Mouse (Mus musculus) liver, embryonic 16.5 days (tissue): ENCODE data around the gene Msl2. TPM values are rescaled to one million over a fixed set of nuclear protein-coding genes. Genes with fewer than 3 reads are reported as not detected.

Experiments
- ATAC-seq: fragments of 200-750 bp; cut with Nextera tagmentation; 2 replicates; pipeline ENCODE4 v1.8.0; 2017; ENCODE audit warnings: low read depth, mild to moderate bottlenecking, moderate number of reproducible peaks, moderate library complexity
- H3K27ac ChIP-seq: fragments of 300-500 bp; sonication (generic); 2 replicates; pipeline ENCODE4 v1.5.1; 2014; ENCODE audit warnings: mild to moderate bottlenecking, low read length
- H3K27me3 ChIP-seq: fragments of 300-500 bp; sonication (generic); 2 replicates; pipeline ENCODE4 v1.6.1; 2014; ENCODE audit warnings: low read depth, low read length, mixed read lengths; ENCODE audit not compliant: control insufficient read depth, insufficient read depth
- H3K36me3 ChIP-seq: fragments of 300-500 bp; sonication (generic); 2 replicates; pipeline ENCODE4 v1.6.1; 2014; ENCODE audit warnings: mild to moderate bottlenecking; ENCODE audit not compliant: control insufficient read depth, insufficient read depth
- H3K4me1 ChIP-seq: fragments of 300-500 bp; sonication (generic); 2 replicates; pipeline ENCODE4 v1.6.1; 2014; ENCODE audit warnings: low read depth, low read length, mixed read lengths; ENCODE audit not compliant: control insufficient read depth
- H3K4me2 ChIP-seq: fragments of 300-500 bp; sonication (generic); 2 replicates; pipeline ENCODE4 v1.6.1; 2014; ENCODE audit warnings: low read depth, low read length, mixed read lengths
- H3K4me3 ChIP-seq: fragments of 300-500 bp; sonication (generic); 2 replicates; pipeline ENCODE4 v1.5.1; 2014; ENCODE audit warnings: low read depth, mild to moderate bottlenecking, low read length
- H3K9ac ChIP-seq: fragments of 300-500 bp; sonication (generic); 2 replicates; pipeline ENCODE4 v1.6.1; 2014; ENCODE audit warnings: low read depth, low read length
- H3K9me3 ChIP-seq: fragments of 300-500 bp; sonication (generic); replicated peaks from 2 replicates; pipeline ENCODE4 v1.6.1; 2016; ENCODE audit warnings: low read length; ENCODE audit not compliant: control insufficient read depth
- WGBS: fragments of 180-500 bp; shearing (Covaris S2); extraction: QIAGEN DNeasy Blood & Tissue Kit; methylation state at CpG from one replicate; pipeline ENCODE4 v1.1.7; 2014; ENCODE audit not compliant: insufficient replicate concordance; 5-methylcytosine and 5-hydroxymethylcytosine counted together
- polyA plus RNA-seq: library from polyadenylated mRNA; unstranded; fragments of >200 nt; fragmentation: Nextera tagmentation; extraction: Ambion mirVana; gene quantifications from 2 replicates; pipeline ENCODE4 v1.2.1, GENCODE M21; 2015

Msl2 gene
- polyA plus RNA-seq, 1 experiment from 2014 or later = 1.6 TPM

GRCm38 (mm10) chr9:101045710-101046338, 28.1 kb upstream of the Msl2 start:
- Histone ChIP-seq H3K9me3 (no peaks in the 10 kb centered on the region), H3K4me1 (no peaks in the 10 kb centered on the region; the same call in none of the 2 replicates), H3K27me3 (no peaks in the 10 kb centered on the region), H3K36me3 (no peaks in the 10 kb centered on the region), H3K27ac (no peak overlapping the region), H3K4me2 (peak overlapping the region; percentile 8; the same call in 1 of the 2 replicates), H3K9ac (no peak overlapping the region), H3K4me3 (no peak overlapping the region)
- no peak for ATAC-seq
- 28% methylated on average over 15 of the region's 15 CpGs for WGBS

- no peaks in the 10 kb centered on the region for H3K4me1 ChIP-seq
- H3K27me3 ChIP-seq = no peaks in the 10 kb centered on the region
- H3K27ac ChIP-seq = no peak overlapping the region
- no peaks in the 10 kb centered on the region for H3K36me3 ChIP-seq
- H3K9ac ChIP-seq = no peak overlapping the region
- H3K4me2 ChIP-seq = no peak overlapping the region
- 78% methylated on average over 3 of the region's 3 CpGs for WGBS
- no peak for ATAC-seq
- no peak overlapping the region for H3K4me3 ChIP-seq
- H3K9me3 ChIP-seq = no peaks in the 10 kb centered on the region
These were observed 21.9 kb upstream of the Msl2 start for GRCm38 (mm10) chr9:101052007-101052406.

DNA sequence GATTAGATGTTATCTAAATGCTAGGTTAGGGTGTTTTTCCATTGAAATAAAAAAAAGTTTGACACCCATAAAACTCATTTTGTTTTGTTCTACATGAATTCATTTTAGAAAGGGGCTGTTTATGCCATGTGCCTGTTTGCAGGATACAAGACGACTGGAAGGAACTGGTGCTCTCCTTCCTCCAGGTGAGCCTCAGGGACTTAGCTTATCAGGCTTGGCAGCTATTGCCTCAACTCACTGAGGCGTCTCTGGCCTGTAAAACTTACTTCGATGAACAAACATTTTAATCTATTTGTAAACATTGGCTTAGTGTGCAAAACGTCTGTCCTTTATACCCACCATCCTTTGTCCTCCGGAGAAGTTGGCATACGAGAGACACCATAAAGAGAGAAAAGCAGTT, 21.2 kb upstream of the Msl2 start:
- Histone ChIP-seq H3K9ac (no peak overlapping the region), H3K27ac (no peak overlapping the region), H3K36me3 (no peaks in the 10 kb centered on the region), H3K4me3 (no peak overlapping the region), H3K4me2 (no peak overlapping the region), H3K27me3 (no peaks in the 10 kb centered on the region), H3K9me3 (no peaks in the 10 kb centered on the region), H3K4me1 (no peaks in the 10 kb centered on the region)
- ATAC-seq = no peak
- WGBS = 43% methylated on average over 6 of the region's 6 CpGs

- 71% methylated on average over 14 of the region's 14 CpGs for whole genome bisulfite sequencing
- no peak overlapping the region for H3K4me2 ChIP-seq
These were observed 20.6 kb upstream of the Msl2 start for GRCm38 (mm10) chr9:101053279-101053678.

GRCm38 (mm10) chr9:101057156-101057555, 16.7 kb upstream of the Msl2 start:
- Histone ChIP-seq H3K36me3 (no peaks in the 10 kb centered on the region), H3K27ac (no peak overlapping the region), H3K4me1 (no peaks in the 10 kb centered on the region), H3K4me2 (no peak overlapping the region), H3K27me3 (no peaks in the 10 kb centered on the region), H3K9ac (no peak overlapping the region), H3K9me3 (no peaks in the 10 kb centered on the region), H3K4me3 (no peak overlapping the region)
- no peak for ATAC-seq
- WGBS = 82% methylated on average over 4 of the region's 4 CpGs

More at GRCm38 (mm10) chr9:101053279-101053678, 20.6 kb upstream of the Msl2 start:
- H3K36me3 ChIP-seq = no peaks in the 10 kb centered on the region
- H3K9ac ChIP-seq = no peak overlapping the region
- no peaks in the 10 kb centered on the region for H3K9me3 ChIP-seq
- no peak for ATAC-seq
- H3K27ac ChIP-seq = no peak overlapping the region
- H3K4me3 ChIP-seq = no peak overlapping the region
- no peaks in the 10 kb centered on the region for H3K4me1 ChIP-seq
- H3K27me3 ChIP-seq = no peaks in the 10 kb centered on the region

DNA sequence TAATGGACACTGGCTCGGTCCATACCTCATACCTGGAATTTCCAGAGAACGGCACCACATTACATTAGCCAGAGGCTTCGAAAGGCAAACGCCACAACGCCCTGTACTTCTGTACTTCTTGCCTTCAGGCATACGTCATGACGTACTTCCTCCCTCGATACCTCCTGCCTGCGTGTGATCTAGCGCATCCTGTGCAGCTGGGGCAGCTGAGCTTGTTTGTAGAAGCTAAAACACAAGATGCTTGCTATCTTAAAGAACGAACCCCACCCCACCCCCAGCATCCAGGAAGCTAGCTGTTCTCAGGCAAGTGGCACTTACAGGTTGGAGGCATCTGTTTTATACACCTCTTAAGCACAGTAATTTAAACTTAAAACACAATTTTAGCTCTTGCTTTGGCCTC, 12.9 kb upstream of the Msl2 start:
- ATAC-seq = no peak
- Histone ChIP-seq H3K9me3 (no peaks in the 10 kb centered on the region), H3K27ac (no peak overlapping the region), H3K27me3 (no peaks in the 10 kb centered on the region), H3K36me3 (no peaks in the 10 kb centered on the region), H3K9ac (no peak overlapping the region), H3K4me3 (no peak overlapping the region), H3K4me1 (no peaks in the 10 kb centered on the region), H3K4me2 (no peak overlapping the region)
- 43% methylated on average over 11 of the region's 11 CpGs for WGBS

DNA sequence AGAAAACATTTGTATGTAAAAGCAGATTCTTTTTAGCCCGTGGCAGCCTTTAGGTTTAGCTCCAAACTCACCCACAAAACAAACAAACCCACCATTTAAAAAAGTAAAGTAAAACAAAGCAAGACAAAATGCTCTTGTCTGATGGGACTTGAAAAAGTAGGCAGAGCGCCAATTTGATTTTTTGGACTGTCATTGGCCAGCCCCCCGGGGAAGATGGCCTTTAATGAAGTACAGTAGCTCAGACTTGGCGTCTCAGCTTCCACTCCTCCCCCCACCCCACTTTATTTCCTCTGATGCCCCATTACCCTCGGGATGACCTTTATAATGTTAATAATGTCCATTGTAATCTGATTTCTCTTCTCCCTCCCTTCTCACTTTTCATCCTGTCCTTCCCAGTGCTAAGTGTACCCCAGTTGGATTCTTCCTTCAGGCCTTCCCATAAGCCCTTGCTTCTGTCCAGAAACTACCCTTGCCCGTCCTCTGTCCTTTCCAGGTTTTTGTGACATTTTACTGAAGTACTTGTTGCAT, 11.6 kb upstream of the Msl2 start:
- Histone ChIP-seq H3K36me3 (no peaks in the 10 kb centered on the region), H3K9ac (no peak overlapping the region), H3K27ac (no peak overlapping the region), H3K4me2 (no peak overlapping the region), H3K9me3 (no peaks in the 10 kb centered on the region), H3K4me3 (no peak overlapping the region), H3K27me3 (no peaks in the 10 kb centered on the region), H3K4me1 (no peaks in the 10 kb centered on the region)
- ATAC-seq = no peak
- 68% methylated on average over 6 of the region's 6 CpGs for WGBS

DNA sequence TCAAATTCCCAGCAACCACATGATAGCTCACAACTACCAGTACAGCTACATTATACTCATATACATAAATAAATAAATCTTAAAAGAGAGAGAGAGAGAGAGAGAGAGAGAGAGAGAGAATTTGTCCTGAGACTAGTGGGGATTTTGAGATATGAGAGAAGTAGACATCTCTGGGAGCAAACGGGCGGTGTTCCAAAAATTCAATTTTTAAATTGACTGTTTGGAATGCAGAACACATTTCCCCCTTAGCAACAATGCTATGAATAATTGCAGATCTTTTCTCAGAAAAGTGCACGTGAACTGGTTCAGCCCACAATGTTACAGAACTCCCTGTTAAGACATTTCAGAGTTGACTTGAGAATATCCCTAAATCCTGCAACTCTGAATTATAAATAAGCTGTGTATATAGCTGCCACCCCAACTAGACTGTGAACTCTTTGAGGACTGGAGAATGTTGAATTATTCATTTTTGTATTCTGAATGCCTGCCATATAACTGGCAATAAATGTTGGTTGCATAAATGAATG, 8.8 kb upstream of the Msl2 start:
- Histone ChIP-seq H3K4me1 (no peaks in the 10 kb centered on the region), H3K9me3 (no peaks in the 10 kb centered on the region), H3K27me3 (no peaks in the 10 kb centered on the region), H3K9ac (no peak overlapping the region), H3K4me3 (no peak overlapping the region), H3K27ac (no peak overlapping the region), H3K4me2 (no peak overlapping the region), H3K36me3 (no peaks in the 10 kb centered on the region)
- no peak for ATAC-seq
- 76% methylated on average over 3 of the region's 3 CpGs for WGBS

GRCm38 (mm10) chr9:101069781-101070180, 4.1 kb upstream of the Msl2 start:
- H3K9ac ChIP-seq = no peak overlapping the region
- no peak for ATAC-seq
- H3K4me2 ChIP-seq = no peak overlapping the region
- H3K4me1 ChIP-seq = peaks cover 7% of the 10 kb centered on the region
- H3K27me3 ChIP-seq = no peaks in the 10 kb centered on the region
- H3K27ac ChIP-seq = no peak overlapping the region
- H3K4me3 ChIP-seq = no peak overlapping the region
- no peaks in the 10 kb centered on the region for H3K9me3 ChIP-seq
- 81% methylated on average over 3 of the region's 3 CpGs for WGBS
- H3K36me3 ChIP-seq = no peaks in the 10 kb centered on the region
